Mouse (Mus musculus): ENCODE measurements around the gene Nr2f2.

GRCm38 (mm10) chr7:70370552-70371262, 4.2 kb upstream of the Nr2f2 start:
- TF ChIP-seq CTCF (IDR thresholded peaks at IDR 0.05; ENCODE audit: insufficient read depth, low read length) (no peak), POLR2A (IDR thresholded peaks at IDR 0.05; ENCODE audit: borderline replicate concordance, extremely low read depth, low read depth, low read length) (no peak)

Data from lung, adult 2 months (tissue).